Mouse (Mus musculus): ENCODE data around the gene Arrdc4. TPM values are rescaled to one million over a fixed set of nuclear protein-coding genes. Genes with fewer than 3 reads are reported as not detected.
A peak's percentile ranks its signal among the peaks of the same experiment; 100 is the strongest.

The Arrdc4 gene
- 19.3 and 20.0 TPM in 2 replicates for polyA plus RNA-seq (2015; fragmentation: Nextera tagmentation; extraction: Ambion mirVana)

- Histone ChIP-seq H3K27ac (peak within 1 kb of the TSS; percentile 72), H3K9ac (peak within 1 kb of the TSS; percentile 89), H3K4me3 (peak within 1 kb of the TSS; percentile 88), H3K27me3 (no peaks in the 10 kb centered on the region), H3K9me3 (no peaks in the 10 kb centered on the region), H3K4me1 (peaks cover 20% of the 10 kb centered on the region), H3K4me2 (replicated peaks) (peak within 1 kb of the TSS; percentile 95), H3K36me3 (peaks cover 9% of the 10 kb centered on the region)
- under 1% methylated on average over 54 of the region's 54 CpGs for WGBS
- peak; percentile 100 for ATAC-seq (ENCODE audit: low FRiP score, low read depth)
Measured at GRCm38 (mm10) chr7:68748761-68749635, at the start of gene Arrdc4. Arrdc4 (minus strand) TSS chr7:68749241.

- Histone ChIP-seq H3K9me3 (no peaks in the 10 kb centered on the region), H3K4me2 (replicated peaks) (no peak overlapping the region), H3K36me3 (no peaks in the 10 kb centered on the region), H3K27me3 (no peaks in the 10 kb centered on the region), H3K4me1 (no peaks in the 10 kb centered on the region), H3K9ac (no peak overlapping the region), H3K27ac (no peak overlapping the region), H3K4me3 (no peak overlapping the region)
- ATAC-seq (ENCODE audit: low FRiP score, low read depth): no peak
- 70% methylated on average over 5 of the region's 5 CpGs for WGBS
Measured at GRCm38 (mm10) chr7:68795578-68795977, 46.5 kb upstream of the Arrdc4 start.

- Histone ChIP-seq H3K9ac (no peak overlapping the region), H3K27me3 (no peaks in the 10 kb centered on the region), H3K4me1 (no peaks in the 10 kb centered on the region), H3K4me2 (replicated peaks) (no peak overlapping the region), H3K27ac (no peak overlapping the region), H3K4me3 (no peak overlapping the region), H3K36me3 (no peaks in the 10 kb centered on the region), H3K9me3 (no peaks in the 10 kb centered on the region)
- 82% methylated on average over 3 of the region's 3 CpGs for WGBS
- no peak for ATAC-seq (ENCODE audit: low FRiP score, low read depth)
Measured at GRCm38 (mm10) chr7:68788711-68789110, 39.7 kb upstream of the Arrdc4 start.

- H3K9ac ChIP-seq: no peak overlapping the region
- H3K4me3 ChIP-seq: no peak overlapping the region
- no peak for ATAC-seq (ENCODE audit: low FRiP score, low read depth)
- H3K27ac ChIP-seq: no peak overlapping the region
- H3K4me2 ChIP-seq (replicated peaks): no peak overlapping the region
- no peaks in the 10 kb centered on the region for H3K4me1 ChIP-seq
- H3K9me3 ChIP-seq: no peaks in the 10 kb centered on the region
- WGBS: 79% methylated on average over 2 of the region's 2 CpGs
- no peaks in the 10 kb centered on the region for H3K27me3 ChIP-seq
- no peaks in the 10 kb centered on the region for H3K36me3 ChIP-seq
Measured at GRCm38 (mm10) chr7:68771757-68772094, 22.7 kb upstream of the Arrdc4 start.

- Histone ChIP-seq H3K27ac (no peak overlapping the region), H3K4me2 (replicated peaks) (no peak overlapping the region), H3K36me3 (no peaks in the 10 kb centered on the region), H3K9ac (no peak overlapping the region), H3K4me3 (no peak overlapping the region), H3K4me1 (no peaks in the 10 kb centered on the region), H3K27me3 (no peaks in the 10 kb centered on the region), H3K9me3 (no peaks in the 10 kb centered on the region)
- ATAC-seq (ENCODE audit: low FRiP score, low read depth): no peak
- WGBS: 72% methylated on average over 7 of the region's 7 CpGs
Measured at GRCm38 (mm10) chr7:68770894-68771756, 22.1 kb upstream of the Arrdc4 start.

GRCm38 (mm10) chr7:68765926-68766325, 16.9 kb upstream of the Arrdc4 start:
- Histone ChIP-seq H3K27ac (no peak overlapping the region), H3K4me1 (no peaks in the 10 kb centered on the region), H3K4me2 (replicated peaks) (no peak overlapping the region), H3K36me3 (no peaks in the 10 kb centered on the region), H3K9ac (no peak overlapping the region), H3K27me3 (no peaks in the 10 kb centered on the region), H3K4me3 (no peak overlapping the region), H3K9me3 (no peaks in the 10 kb centered on the region)
- 85% methylated on average over 4 of the region's 4 CpGs for WGBS
- ATAC-seq (ENCODE audit: low FRiP score, low read depth): no peak

GRCm38 (mm10) chr7:68759148-68759724, 10.2 kb upstream of the Arrdc4 start:
- Histone ChIP-seq H3K4me2 (replicated peaks) (no peak overlapping the region), H3K36me3 (no peaks in the 10 kb centered on the region), H3K9ac (no peak overlapping the region), H3K9me3 (no peaks in the 10 kb centered on the region), H3K27me3 (no peaks in the 10 kb centered on the region), H3K4me1 (no peaks in the 10 kb centered on the region), H3K27ac (no peak overlapping the region), H3K4me3 (no peak overlapping the region)
- ATAC-seq (ENCODE audit: low FRiP score, low read depth): no peak
- WGBS: 75% methylated on average over 6 of the region's 6 CpGs

GRCm38 (mm10) chr7:68756656-68757204, 7.7 kb upstream of the Arrdc4 start:
- H3K36me3 ChIP-seq: no peaks in the 10 kb centered on the region
- 94% methylated on average over 6 of the region's 6 CpGs for WGBS
- H3K4me3 ChIP-seq: no peak overlapping the region
- no peaks in the 10 kb centered on the region for H3K4me1 ChIP-seq
- no peak overlapping the region for H3K4me2 ChIP-seq (replicated peaks)
- no peaks in the 10 kb centered on the region for H3K27me3 ChIP-seq
- H3K27ac ChIP-seq: no peak overlapping the region
- no peak for ATAC-seq (ENCODE audit: low FRiP score, low read depth)
- H3K9ac ChIP-seq: no peak overlapping the region
- no peaks in the 10 kb centered on the region for H3K9me3 ChIP-seq

- Histone ChIP-seq H3K4me1 (peaks cover 20% of the 10 kb centered on the region), H3K9me3 (no peaks in the 10 kb centered on the region), H3K27me3 (no peaks in the 10 kb centered on the region), H3K4me3 (peak overlapping the region; percentile 88), H3K9ac (no peak overlapping the region; the same call in 1 of the 2 replicates), H3K36me3 (no peaks in the 10 kb centered on the region), H3K27ac (no peak overlapping the region), H3K4me2 (replicated peaks) (peak overlapping the region; percentile 53)
- ATAC-seq (ENCODE audit: low FRiP score, low read depth): no peak
- 78% methylated on average over 8 of the region's 8 CpGs for WGBS
Measured at GRCm38 (mm10) chr7:68749919-68750318, 878 bp upstream of the Arrdc4 start.

GRCm38 (mm10) chr7:68748361-68748760, 680 bp downstream of the Arrdc4 start:
- Histone ChIP-seq H3K36me3 (peaks cover 13% of the 10 kb centered on the region), H3K4me2 (replicated peaks) (peak overlapping the region; percentile 95), H3K9me3 (no peaks in the 10 kb centered on the region), H3K27ac (peak overlapping the region; percentile 72), H3K4me1 (peaks cover 20% of the 10 kb centered on the region), H3K9ac (peak overlapping the region; percentile 89), H3K4me3 (peak overlapping the region; percentile 88), H3K27me3 (no peaks in the 10 kb centered on the region)
- WGBS: 21% methylated on average over 8 of the region's 8 CpGs
- no peak for ATAC-seq (ENCODE audit: low FRiP score, low read depth)

- 80% methylated on average over 9 of the region's 9 CpGs for WGBS
- H3K36me3 ChIP-seq: peaks cover 48% of the 10 kb centered on the region
- H3K27me3 ChIP-seq: no peaks in the 10 kb centered on the region
- H3K4me3 ChIP-seq: no peak overlapping the region
- H3K27ac ChIP-seq: no peak overlapping the region
- no peak overlapping the region for H3K4me2 ChIP-seq (replicated peaks)
- ATAC-seq (ENCODE audit: low FRiP score, low read depth): no peak
- no peak overlapping the region for H3K9ac ChIP-seq
- no peaks in the 10 kb centered on the region for H3K9me3 ChIP-seq
- H3K4me1 ChIP-seq: peaks cover 16% of the 10 kb centered on the region
Measured at GRCm38 (mm10) chr7:68744616-68745015, 4.4 kb downstream of the Arrdc4 start.

- no peak overlapping the region for H3K27ac ChIP-seq
- whole genome bisulfite sequencing: 85% methylated on average over 2 of the region's 2 CpGs
- no peak overlapping the region for H3K4me3 ChIP-seq
- no peak for ATAC-seq (ENCODE audit: low FRiP score, low read depth)
- H3K4me1 ChIP-seq: peaks cover 15% of the 10 kb centered on the region
- no peak overlapping the region for H3K9ac ChIP-seq
- H3K4me2 ChIP-seq (replicated peaks): no peak overlapping the region
- no peaks in the 10 kb centered on the region for H3K27me3 ChIP-seq
- H3K36me3 ChIP-seq: peaks cover 52% of the 10 kb centered on the region
- H3K9me3 ChIP-seq: no peaks in the 10 kb centered on the region
Measured at GRCm38 (mm10) chr7:68744206-68744605, 4.8 kb downstream of the Arrdc4 start.
